Mouse (Mus musculus) forebrain, embryonic 10.5 days (tissue): ENCODE results near the gene Fos. TPM values are rescaled to one million over a fixed set of nuclear protein-coding genes. Genes with fewer than 3 reads are reported as not detected.

ENCODE experiments used
- DNase-seq: peaks from one replicate; pipeline ENCODE4 v3.0.0-alpha.2; 2017; ENCODE audit warnings: low spot score; ENCODE audit errors: extremely low spot score
- H3K27ac ChIP-seq: fragments of 300-500 bp; sonication (generic); 2 replicates; pipeline ENCODE4 v1.5.1; 2016; ENCODE audit warnings: mild to moderate bottlenecking
- H3K27me3 ChIP-seq: fragments of 300-500 bp; sonication (generic); 2 replicates; pipeline ENCODE4 v1.6.1; 2016; ENCODE audit warnings: mild to moderate bottlenecking; ENCODE audit not compliant: poor library complexity, severe bottlenecking
- H3K36me3 ChIP-seq: fragments of 300-500 bp; sonication (generic); replicated peaks from 2 replicates; pipeline ENCODE4 v1.6.1; 2016; ENCODE audit warnings: mild to moderate bottlenecking, moderate library complexity
- H3K4me1 ChIP-seq: fragments of 300-500 bp; sonication (generic); 2 replicates; pipeline ENCODE4 v1.6.1; 2016
- H3K4me3 ChIP-seq: fragments of 300-500 bp; sonication (generic); 2 replicates; pipeline ENCODE4 v1.5.1; 2016; ENCODE audit warnings: mild to moderate bottlenecking, moderate library complexity
- H3K9me3 ChIP-seq: fragments of 300-500 bp; sonication (generic); 2 replicates; pipeline ENCODE4 v1.6.1; 2016; ENCODE audit warnings: mild to moderate bottlenecking, moderate library complexity
- WGBS: fragments of 180-500 bp; shearing (Covaris S2); methylation state at CpG from one replicate; pipeline ENCODE4 v1.1.7; 2016; 5-methylcytosine and 5-hydroxymethylcytosine counted together
- polyA plus RNA-seq: library from polyadenylated mRNA; unstranded; fragments of >200 nt; fragmentation: Nextera tagmentation; extraction: Ambion mirVana; gene quantifications from 2 replicates; pipeline ENCODE4 v1.2.1, GENCODE M21; 2016

The Fos gene
- polyA plus RNA-seq, 1 experiment from 2014 or later = 1.2 TPM

DNA sequence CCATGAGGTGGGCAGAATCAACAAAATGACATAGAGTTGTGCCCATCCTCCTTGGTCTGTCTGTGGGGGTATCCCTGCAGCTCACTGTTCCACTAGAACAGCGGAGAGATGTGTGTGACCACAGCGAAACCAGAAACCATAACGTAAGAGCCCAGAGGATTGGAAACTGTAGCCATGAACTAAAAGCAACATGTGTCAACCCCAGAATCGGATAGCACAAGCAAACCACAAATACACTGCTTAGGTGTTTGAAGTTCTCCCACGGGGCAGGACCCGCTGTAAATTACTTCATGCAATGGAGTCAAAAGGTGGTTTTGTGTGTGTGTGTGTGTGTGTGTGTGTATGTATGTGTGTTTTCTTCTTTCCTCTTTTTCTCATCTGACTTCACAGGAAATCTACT, 26.7 kb upstream of the Fos start:
- no peak for DNase-seq
- no peak overlapping the region for H3K4me3 ChIP-seq
- H3K4me1 ChIP-seq = peaks cover 19% of the 10 kb centered on the region
- no peak overlapping the region for H3K27ac ChIP-seq
- no peaks in the 10 kb centered on the region for H3K9me3 ChIP-seq
- 92% methylated on average over 6 of the region's 6 CpGs for WGBS
- H3K27me3 ChIP-seq = no peaks in the 10 kb centered on the region
- no peaks in the 10 kb centered on the region for H3K36me3 ChIP-seq

DNA sequence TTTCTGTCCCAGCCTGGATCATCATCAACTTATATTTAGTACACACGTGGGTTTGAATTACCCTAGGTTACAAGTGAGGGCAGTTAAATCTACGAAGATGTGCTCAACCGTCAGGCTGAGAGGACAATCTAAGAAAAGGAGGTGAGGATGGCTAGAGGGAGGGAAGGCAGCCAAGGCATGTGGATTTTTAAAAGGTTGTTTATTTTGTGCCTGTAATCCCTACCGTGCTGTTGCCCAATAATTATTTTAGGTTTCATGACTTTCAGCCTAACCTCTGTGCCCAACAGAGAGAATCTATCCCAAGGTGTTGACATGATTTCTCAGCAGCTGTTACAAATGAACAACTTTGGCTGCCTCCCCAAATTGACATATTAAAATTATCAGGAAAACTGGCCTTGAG, 26.2 kb upstream of the Fos start:
- H3K9me3 ChIP-seq = no peaks in the 10 kb centered on the region
- DNase-seq = no peak
- 86% methylated on average over 4 of the region's 4 CpGs for WGBS

GRCm38 (mm10) chr12:85449478-85449877, 24.2 kb upstream of the Fos start:
- Histone ChIP-seq H3K4me3 (no peak overlapping the region), H3K9me3 (no peaks in the 10 kb centered on the region), H3K4me1 (peaks cover 27% of the 10 kb centered on the region), H3K36me3 (no peaks in the 10 kb centered on the region), H3K27me3 (no peaks in the 10 kb centered on the region), H3K27ac (no peak overlapping the region)
- 94% methylated on average over 1 of the region's 1 CpGs for WGBS
- DNase-seq = no peak

More for the DNA sequence above, 26.2 kb upstream of the Fos start:
- no peak overlapping the region for H3K4me3 ChIP-seq
- H3K27me3 ChIP-seq = no peaks in the 10 kb centered on the region
- no peaks in the 10 kb centered on the region for H3K36me3 ChIP-seq
- H3K27ac ChIP-seq = no peak overlapping the region
- peaks cover 24% of the 10 kb centered on the region for H3K4me1 ChIP-seq

- Histone ChIP-seq H3K36me3 (no peaks in the 10 kb centered on the region), H3K27ac (peak overlapping the region; percentile 56), H3K9me3 (no peaks in the 10 kb centered on the region), H3K4me3 (no peak overlapping the region), H3K4me1 (peaks cover 39% of the 10 kb centered on the region), H3K27me3 (no peaks in the 10 kb centered on the region)
- WGBS = 45% methylated on average over 22 of the region's 22 CpGs
- DNase-seq = no peak
Measured at GRCm38 (mm10) chr12:85451693-85452491, 21.8 kb upstream of the Fos start.

GRCm38 (mm10) chr12:85455065-85456058, 18.3 kb upstream of the Fos start:
- Histone ChIP-seq H3K4me1 (peaks cover 52% of the 10 kb centered on the region), H3K4me3 (peak overlapping the region; percentile 57), H3K9me3 (no peaks in the 10 kb centered on the region), H3K27me3 (no peaks in the 10 kb centered on the region), H3K36me3 (no peaks in the 10 kb centered on the region), H3K27ac (peak overlapping the region; percentile 90)
- WGBS = 3% methylated on average over 44 of the region's 44 CpGs
- peak; percentile 98 for DNase-seq

DNA sequence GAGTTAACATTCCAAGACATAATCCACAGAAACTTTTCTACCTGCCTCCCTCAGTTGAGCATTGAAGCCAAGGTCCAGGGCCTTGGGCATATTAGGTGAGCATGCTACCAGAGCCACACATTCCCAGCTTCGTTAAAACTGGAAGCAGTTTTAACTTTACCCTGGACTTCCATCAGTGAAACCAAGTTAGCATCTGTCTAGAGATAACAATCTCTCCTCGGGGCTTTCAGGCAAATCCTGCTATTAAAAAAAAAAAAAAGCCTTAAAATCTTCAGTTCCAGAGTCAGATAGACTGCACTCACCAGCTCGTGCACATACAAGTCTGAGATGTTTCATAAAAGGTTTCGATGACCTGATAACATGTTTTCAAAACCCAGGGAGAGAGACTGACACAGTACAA, 17.4 kb upstream of the Fos start:
- 80% methylated on average over 4 of the region's 4 CpGs for WGBS
- H3K4me1 ChIP-seq = peaks cover 52% of the 10 kb centered on the region
- DNase-seq = no peak
- H3K27ac ChIP-seq = no peak overlapping the region
- no peaks in the 10 kb centered on the region for H3K27me3 ChIP-seq
- no peak overlapping the region for H3K4me3 ChIP-seq
- H3K9me3 ChIP-seq = no peaks in the 10 kb centered on the region
- H3K36me3 ChIP-seq = no peaks in the 10 kb centered on the region

DNA sequence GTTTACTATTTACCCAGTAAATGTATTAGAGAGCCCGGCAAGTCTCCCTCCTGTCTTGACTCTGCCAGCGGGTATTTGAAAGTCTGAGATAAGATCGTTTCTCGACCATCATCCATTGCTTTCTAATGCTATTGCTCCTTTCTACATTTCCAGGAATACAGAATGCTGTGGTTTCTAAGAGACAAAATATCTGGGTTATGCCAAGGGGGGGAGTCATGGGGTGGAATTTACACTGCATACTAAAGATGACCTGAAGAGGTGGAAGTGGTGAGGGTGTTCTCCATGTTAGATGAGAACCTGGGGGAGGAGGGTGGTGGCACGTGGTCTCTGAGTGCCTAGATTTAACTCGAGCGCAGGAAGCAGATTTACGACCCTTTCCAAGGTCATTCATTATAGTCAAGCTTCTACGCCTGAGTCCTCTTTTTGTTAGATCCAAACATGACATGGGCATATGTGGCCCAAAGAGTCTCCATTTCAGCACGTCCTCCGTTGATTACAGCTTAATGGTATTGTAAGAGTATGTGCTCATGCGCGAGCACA, 16.7 kb upstream of the Fos start:
- no peak for DNase-seq
- WGBS = 84% methylated on average over 13 of the region's 13 CpGs
- peaks cover 50% of the 10 kb centered on the region for H3K4me1 ChIP-seq
- H3K36me3 ChIP-seq = no peaks in the 10 kb centered on the region
- H3K27ac ChIP-seq = no peak overlapping the region
- H3K9me3 ChIP-seq = no peaks in the 10 kb centered on the region
- no peaks in the 10 kb centered on the region for H3K27me3 ChIP-seq
- no peak overlapping the region for H3K4me3 ChIP-seq

DNA sequence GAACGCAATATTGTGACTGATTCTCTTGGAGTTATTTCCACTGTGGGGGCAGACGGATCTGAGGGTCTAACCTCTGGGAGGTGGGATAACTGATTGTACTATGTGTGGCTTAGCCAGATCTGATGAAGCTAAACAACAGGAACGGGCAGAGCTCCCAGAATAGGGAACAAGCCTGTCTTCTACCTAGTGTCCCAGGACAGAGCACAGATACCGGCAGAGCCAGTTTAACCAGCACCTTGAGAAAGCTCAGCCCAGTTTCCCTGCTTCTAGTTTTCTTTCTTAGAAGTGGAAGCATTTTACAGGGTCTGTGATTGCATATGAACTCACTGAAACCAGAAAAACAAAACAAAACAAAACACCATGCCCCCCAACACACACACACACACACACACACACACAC, 13.9 kb upstream of the Fos start:
- H3K9me3 ChIP-seq = no peaks in the 10 kb centered on the region
- 75% methylated on average over 4 of the region's 4 CpGs for WGBS
- no peaks in the 10 kb centered on the region for H3K27me3 ChIP-seq
- no peak overlapping the region for H3K4me3 ChIP-seq
- H3K4me1 ChIP-seq = peaks cover 43% of the 10 kb centered on the region
- H3K27ac ChIP-seq = no peak overlapping the region
- no peaks in the 10 kb centered on the region for H3K36me3 ChIP-seq
- no peak for DNase-seq

GRCm38 (mm10) chr12:85461913-85462663, 11.6 kb upstream of the Fos start:
- Histone ChIP-seq H3K36me3 (no peaks in the 10 kb centered on the region), H3K27me3 (no peaks in the 10 kb centered on the region), H3K9me3 (no peaks in the 10 kb centered on the region), H3K27ac (0 out of 2 replicates have a peak overlapping the region, but pooled peaks have one; percentile 6), H3K4me1 (peaks cover 25% of the 10 kb centered on the region), H3K4me3 (no peak overlapping the region)
- no peak for DNase-seq
- WGBS = 67% methylated on average over 21 of the region's 21 CpGs

DNA sequence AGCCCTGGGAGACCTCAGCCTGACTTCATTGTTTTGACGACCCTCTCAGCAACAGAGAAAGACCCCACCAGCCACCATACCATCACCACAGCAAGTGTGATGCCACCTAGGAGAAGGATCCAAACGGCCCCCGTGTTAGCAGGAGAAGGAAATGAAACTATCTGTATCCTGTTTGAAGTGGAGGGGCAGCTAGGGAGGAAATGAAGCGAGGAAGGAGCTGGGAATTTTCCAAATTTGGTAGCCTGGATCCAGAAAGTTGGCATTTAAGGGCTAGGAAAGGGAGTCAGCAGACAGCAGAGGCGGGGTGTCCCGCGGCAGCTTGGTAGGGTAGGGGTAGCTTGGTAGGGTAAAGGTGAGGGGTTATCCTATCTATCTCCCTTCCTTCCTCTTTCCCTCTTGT, 10.9 kb upstream of the Fos start:
- DNase-seq = no peak
- Histone ChIP-seq H3K9me3 (no peaks in the 10 kb centered on the region), H3K27me3 (no peaks in the 10 kb centered on the region), H3K36me3 (no peaks in the 10 kb centered on the region), H3K27ac (peak overlapping the region; percentile 21; the same call in 1 of the 2 replicates), H3K4me3 (no peak overlapping the region), H3K4me1 (peaks cover 20% of the 10 kb centered on the region)
- WGBS = 73% methylated on average over 7 of the region's 7 CpGs

- Histone ChIP-seq H3K4me1 (peaks cover 20% of the 10 kb centered on the region), H3K36me3 (no peaks in the 10 kb centered on the region), H3K9me3 (no peaks in the 10 kb centered on the region), H3K27me3 (peaks cover 3% of the 10 kb centered on the region; the same call in 1 of the 2 replicates), H3K27ac (no peak overlapping the region), H3K4me3 (no peak overlapping the region)
- 89% methylated on average over 5 of the region's 5 CpGs for WGBS
- DNase-seq = no peak
Measured at GRCm38 (mm10) chr12:85464431-85464830, 9.3 kb upstream of the Fos start.

GRCm38 (mm10) chr12:85464902-85465301, 8.8 kb upstream of the Fos start:
- DNase-seq = no peak
- Histone ChIP-seq H3K27me3 (peaks cover 3% of the 10 kb centered on the region; the same call in 1 of the 2 replicates), H3K27ac (no peak overlapping the region), H3K4me3 (no peak overlapping the region), H3K9me3 (no peaks in the 10 kb centered on the region), H3K36me3 (no peaks in the 10 kb centered on the region), H3K4me1 (peaks cover 18% of the 10 kb centered on the region)
- WGBS = 69% methylated on average over 3 of the region's 3 CpGs
